Mouse (Mus musculus) lung, adult 18-20 months (tissue): Measurements from ENCODE around the gene Pdia5.

Source experiments
- DNase-seq, 2 experiments: peaks; one replicate each; pipeline ENCODE4 v3.0.0; 2022; ENCODE audit warnings: mixed read lengths in 2 of 2

Gene Pdia5

DNA sequence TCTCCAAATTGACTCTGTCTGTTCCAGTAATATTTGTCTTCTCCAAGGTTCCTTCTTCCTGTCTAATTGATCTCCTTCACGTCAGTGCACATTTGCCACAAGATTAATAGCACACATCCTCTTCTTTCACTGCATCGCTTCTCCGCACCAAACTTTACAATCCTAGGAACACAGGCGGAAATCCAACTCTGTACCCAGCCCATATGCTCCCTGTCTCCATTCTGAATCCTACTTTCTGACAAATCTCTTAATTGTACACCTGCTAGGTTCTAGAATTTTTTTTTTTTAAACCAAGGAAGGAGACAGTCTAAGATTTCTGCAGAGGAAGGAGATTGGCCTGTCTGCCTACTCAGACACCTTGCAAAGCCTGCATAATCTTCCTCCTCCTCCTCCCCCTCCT, 59.1 kb downstream of the Pdia5 start:
- DNase-seq = no peak

DNA sequence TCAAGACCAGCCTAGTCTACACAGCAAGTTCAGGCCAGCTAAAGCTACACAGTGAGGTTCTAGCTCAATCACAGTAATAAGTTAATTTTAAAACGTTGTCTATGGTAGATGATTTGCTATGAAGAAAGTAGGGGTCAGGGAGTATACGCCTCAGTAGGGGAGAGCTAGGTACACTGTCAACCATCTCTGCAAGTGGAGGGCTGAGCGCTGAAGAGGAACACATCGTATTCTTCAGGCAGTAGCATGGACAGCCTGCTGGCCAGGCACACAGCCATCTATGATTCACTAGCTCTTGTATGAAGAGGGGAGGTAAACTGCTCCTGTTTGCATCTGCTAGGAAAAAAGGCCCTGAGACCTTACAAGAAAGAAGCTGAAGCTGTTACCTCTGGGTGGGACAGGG, 65.7 kb downstream of the Pdia5 start:
- DNase-seq = peak in 1 of 2 experiments; percentile 4

DNA sequence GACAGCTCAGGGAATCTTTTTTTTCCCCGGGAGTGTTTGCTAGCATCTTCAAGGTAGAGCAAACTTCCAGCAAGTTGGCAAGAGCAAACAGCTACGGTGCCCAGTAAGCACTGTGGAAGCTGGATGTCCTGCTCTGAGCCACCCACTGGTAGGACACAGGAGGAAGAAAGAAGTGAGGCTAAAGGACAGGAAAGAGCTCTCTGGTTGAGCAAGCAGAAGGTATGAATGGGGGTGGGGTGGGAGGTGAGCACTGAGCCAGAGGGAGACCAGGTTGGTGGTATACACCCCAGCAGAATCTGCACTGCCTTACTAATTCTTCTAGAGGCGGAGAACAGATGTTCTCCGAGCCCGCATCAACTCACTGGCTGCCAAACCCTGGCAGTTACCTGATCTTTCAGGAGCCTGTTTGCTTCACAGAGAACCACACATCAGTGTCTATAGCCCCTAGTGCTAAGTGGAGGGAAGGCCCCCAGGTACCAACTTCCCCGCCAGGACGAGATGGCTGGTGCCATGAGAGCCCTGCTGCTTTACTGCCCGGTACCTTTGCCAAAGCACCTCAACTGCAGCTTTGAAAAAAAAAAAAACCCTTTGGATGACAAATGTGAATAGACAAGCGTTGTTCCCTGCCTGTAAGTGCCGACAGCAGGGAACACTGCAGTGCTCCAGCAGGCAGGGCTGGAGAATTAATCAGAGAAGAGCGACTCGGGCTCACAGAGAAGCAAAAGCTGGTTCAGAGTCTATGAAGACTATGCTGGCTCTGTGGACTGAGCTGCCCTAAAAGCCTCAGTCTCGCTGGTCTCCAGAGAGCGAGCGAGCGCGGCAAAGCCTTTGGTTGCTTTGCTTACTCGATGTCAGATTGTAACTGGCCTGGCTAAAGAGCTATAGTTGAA, 67.2 kb downstream of the Pdia5 start:
- no peak for DNase-seq

DNA sequence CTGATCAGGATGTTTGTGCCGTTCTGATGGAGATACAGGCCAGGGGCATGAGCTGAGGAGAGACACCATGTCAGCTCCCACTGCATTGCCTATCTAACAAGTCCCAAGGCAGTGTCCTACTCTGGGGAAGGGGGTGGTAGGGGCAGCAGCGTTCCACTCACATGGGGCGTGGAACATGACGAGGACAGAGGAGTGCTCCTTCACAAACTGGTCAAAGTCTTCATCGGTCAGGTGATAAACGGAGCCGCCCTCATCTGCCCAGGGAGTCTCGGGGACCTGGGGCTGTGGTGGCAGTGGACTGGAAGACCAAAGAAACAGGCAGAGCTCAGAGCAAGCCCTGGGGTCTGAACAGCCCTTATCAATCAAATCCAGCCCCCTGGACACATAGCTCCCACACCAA, 68.0 kb downstream of the Pdia5 start:
- DNase-seq = no peak

DNA sequence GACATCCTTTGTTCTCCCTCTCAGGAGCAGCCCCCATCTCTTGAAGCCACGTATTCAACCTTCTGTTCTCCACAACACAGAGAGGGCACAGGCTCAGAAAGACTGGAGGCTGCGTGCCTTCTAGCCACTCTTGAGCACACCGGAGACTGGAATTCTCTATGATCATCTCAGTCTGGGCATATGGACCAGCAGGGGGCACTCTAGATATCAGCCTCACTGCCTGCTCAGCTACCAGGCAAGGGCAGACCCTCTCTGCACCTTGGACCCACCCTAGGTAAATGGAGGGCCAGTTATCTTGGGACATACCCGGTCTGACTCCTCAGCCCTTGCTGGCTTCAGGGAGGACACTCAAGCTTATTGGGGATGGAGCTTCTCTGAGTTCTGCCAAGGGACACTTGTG, 68.5 kb downstream of the Pdia5 start:
- DNase-seq = peak in 1 of 2 experiments; percentile 20

DNA sequence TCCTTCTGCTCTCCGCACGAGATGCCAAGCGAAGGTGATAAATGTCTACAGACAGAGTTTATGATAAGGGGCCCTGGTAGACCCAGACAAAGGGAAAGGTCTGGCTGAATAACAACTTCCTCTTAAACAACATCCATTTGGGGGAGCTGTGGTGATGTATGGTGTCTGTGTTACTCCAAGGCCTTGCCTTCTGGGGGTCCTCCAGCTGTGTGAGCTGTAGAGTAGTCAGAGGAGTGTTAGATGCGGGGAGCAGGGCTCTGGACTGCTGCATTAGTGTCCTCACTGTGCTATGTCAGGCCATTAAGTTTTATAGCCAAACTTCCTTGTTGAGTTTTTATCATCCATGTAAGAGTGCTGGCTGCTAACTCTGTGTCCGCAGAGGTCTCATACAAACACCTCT, 76.1 kb downstream of the Pdia5 start:
- DNase-seq = no peak

DNA sequence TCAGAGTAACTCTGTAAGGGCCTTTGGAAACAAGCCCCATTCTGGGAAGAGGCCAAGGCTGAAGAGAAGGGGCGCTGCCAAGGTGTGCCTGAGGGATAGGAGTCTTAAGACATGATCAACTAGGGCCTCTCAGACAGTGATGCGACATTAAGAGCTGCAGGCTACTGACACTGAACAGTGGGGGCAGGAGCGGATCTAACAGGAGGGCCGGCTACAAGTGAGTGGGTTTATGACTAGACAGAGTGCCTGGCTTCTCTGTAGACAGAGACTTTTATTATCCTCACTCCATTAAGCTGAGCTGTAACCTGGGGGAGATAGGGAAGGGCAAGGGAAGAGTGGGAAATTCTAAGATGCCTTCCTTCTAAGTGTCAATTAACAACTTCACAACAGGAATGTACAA, 84.0 kb downstream of the Pdia5 start:
- DNase-seq = no peak

DNA sequence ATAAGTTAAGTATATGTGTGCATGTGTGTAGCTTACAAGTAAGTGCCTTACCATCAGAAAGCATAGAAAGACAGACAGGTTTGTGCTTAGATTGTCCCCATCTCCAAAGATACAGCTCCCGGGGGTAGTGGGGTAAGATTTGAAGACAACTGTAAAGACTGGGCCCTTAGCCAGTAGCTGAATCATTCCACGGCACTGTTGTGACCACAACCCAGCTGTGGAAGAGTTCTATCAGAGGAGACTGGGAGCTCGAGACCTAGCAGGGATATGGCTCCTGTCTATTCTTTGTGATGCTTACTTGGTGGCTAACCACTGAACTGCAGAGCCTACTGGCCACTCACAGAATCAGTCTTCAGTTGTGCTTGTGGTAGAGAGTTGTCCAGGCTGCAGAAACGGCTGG, 84.5 kb downstream of the Pdia5 start:
- DNase-seq = no peak

DNA sequence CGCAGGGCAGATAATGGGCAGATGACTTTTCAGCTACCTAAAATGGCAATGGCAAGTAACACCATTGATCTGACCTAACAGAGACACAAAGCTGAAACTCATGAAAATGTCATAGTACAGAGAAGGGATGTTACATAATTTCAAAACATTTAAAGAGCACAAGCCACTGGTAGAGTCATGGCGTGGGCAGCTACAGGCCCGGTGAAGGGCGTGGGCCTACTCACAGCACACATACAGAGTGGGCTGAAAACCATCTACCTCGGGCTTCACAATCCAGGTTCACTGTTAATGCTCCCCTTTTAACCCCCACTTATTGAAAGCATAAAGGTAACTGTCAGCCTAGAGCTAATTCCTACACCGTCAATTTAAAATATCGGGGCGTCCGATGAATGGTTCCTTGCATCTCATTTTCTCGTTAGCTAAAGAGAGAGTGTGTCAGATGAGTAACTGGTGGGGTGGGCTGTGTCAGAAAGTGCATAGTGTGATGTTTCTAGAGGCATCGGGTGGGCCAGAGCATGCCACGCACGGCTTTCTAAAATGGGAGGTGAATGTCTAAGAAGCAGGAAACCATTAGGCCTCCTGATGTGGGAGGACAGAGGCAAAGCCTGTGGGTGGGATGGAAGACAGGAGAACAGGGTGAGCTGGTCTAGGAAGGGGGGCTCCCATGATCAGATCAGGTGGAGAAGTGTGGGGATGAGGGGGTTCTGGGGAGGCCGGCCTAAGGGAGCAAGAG, 85.2 kb downstream of the Pdia5 start:
- no peak for DNase-seq

DNA sequence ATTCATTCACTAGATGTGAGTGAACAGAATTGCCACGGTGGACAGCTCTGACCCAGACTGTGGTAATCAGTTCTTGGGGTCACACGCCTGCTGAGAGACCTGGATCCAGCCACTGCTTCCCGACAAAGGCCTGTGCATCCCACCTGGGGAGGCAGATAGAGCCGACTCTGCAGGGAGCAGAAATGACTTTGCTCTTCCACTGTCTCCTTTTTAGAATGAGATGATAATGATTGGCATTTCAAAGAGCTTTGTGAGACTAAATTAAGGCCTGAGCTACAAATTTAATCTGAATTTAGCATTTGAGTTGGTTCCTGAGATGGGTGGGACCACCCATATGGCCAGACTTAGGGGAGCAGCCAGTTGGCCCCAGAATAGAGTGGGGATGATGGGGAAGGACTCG, 85.8 kb downstream of the Pdia5 start:
- DNase-seq = no peak

DNA sequence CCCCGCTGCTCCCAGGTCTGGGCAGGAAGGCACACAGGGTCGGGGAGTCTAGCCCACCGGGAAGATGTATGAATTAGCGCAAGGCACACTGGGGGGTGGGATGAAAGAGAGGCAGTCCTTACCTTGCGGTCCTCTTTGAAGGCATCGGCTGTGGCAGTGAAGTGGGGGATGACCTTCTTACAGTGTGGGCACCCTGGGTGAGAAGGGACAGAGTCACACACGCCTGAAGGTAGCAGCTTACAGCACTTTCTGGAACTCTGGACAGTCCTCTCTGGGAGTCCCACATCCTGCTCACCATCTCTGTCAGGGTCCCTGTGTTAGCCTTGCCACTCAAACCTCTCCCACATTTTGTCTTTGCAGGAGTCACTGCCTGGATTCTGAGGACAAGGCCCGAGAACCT, 86.8 kb downstream of the Pdia5 start:
- DNase-seq = no peak

DNA sequence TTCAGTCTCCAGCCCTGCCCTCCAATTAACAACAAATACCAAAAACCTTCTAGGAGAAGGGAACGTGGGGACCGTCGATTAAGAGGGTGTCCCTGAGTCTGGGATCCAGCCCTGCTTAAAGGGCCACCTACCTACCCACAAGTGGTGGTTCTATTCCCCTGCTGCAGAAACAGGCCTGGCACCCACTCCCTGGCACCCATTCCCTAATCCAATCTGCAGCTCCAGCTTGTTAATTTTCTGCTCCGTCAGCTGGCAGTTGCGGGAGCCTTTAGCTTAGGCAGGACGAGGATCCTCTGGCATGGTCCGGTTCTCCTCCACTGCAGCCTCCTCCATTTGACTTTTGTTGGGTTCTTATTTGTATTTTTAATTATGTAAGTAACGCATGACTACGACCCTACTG, 87.3 kb downstream of the Pdia5 start:
- no peak for DNase-seq

DNA sequence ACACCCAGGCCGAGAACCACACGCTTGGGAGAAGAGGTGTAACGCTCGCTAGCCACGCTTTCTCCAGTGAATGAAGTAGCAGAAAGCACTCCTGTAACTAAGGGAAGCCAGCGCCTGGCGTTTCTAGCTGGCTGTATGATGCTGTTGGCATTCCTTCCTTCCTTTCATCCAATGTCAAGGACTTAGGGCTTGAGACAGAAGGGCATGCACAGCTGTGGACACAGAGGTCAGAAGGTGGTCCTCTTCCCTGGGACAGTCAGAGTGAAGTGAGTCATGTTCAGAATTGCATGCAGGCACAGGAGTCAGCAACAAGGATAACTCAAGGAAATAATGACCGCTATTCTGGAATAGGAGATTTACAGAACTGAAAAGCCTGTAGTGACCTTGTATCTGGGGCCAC, 97.9 kb downstream of the Pdia5 start:
- no peak for DNase-seq

DNA sequence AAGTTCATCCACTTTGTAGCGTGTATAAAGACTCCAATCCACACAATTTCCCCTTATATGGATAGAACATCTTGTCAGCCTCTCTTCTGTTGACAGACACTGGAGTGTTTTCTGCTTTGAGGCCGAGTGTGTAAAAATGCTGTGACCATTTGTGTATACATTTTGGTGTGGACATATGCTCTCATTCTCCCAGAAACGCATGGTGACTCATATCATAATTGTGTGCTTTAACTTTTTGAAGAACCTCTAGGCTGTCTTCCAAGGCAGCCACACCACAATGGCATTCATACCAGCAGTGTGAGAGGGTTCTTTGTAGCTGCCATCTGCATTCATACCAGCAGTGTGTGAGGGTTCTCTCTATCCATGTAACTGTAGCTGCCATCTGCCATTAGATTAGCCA, 105.0 kb downstream of the Pdia5 start:
- no peak for DNase-seq

DNA sequence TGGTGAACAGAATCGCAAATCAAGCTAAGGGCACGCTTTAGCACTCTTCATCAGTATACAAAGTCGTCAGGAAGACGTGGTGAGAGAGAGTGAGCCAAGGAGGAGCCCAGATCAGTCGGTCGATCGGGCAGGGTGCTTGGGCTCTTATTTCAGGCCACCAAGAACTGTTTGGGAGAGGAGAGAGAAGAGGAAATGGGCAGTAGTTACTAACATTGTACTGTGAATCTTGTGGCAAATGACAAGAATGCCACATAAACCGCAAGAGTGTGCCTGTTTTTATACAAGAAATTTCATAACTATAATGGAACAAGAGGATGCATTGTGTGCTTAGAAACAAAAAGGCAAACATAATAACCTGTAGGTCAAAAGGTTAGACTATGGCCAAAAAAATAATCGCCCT, 110.6 kb downstream of the Pdia5 start:
- DNase-seq = no peak

DNA sequence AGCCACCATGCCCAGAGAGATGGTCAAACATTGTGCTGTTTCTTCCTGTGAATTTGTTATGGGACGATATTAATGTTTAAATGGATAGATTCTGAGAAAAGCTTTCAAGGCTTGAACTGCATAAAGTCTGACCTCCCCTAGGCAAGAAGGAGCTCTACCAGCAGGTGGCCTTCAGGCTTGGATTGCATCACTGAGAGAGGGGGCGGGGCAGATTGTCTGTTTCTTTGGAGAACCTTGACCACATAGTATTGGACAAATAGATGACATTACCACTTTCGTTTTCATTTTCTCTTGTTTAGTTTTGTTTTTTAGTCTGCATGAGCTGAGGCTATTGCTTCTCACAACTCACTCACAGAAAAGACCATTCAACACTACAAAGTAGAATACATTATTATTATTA, 111.3 kb downstream of the Pdia5 start:
- DNase-seq = peak; percentile 11 to 36

DNA sequence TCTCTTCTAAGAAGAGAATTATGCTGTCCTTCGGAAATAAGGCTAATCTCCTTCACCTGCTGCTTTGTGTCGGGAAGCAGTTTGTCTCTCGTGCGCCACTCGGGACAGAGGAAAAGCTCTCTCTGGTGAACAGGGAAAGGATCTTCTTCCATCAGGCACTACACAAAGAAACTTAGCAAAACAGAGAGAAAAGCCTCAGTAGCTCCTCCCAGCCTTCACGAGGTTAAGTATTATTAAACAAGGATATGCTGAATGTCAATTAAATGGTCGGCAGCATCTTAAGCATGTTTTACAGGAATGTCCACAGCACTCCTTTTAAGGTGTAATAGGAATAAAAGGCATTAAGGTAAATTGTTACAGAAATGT, 126.6 kb downstream of the Pdia5 start:
- DNase-seq = no peak

DNA sequence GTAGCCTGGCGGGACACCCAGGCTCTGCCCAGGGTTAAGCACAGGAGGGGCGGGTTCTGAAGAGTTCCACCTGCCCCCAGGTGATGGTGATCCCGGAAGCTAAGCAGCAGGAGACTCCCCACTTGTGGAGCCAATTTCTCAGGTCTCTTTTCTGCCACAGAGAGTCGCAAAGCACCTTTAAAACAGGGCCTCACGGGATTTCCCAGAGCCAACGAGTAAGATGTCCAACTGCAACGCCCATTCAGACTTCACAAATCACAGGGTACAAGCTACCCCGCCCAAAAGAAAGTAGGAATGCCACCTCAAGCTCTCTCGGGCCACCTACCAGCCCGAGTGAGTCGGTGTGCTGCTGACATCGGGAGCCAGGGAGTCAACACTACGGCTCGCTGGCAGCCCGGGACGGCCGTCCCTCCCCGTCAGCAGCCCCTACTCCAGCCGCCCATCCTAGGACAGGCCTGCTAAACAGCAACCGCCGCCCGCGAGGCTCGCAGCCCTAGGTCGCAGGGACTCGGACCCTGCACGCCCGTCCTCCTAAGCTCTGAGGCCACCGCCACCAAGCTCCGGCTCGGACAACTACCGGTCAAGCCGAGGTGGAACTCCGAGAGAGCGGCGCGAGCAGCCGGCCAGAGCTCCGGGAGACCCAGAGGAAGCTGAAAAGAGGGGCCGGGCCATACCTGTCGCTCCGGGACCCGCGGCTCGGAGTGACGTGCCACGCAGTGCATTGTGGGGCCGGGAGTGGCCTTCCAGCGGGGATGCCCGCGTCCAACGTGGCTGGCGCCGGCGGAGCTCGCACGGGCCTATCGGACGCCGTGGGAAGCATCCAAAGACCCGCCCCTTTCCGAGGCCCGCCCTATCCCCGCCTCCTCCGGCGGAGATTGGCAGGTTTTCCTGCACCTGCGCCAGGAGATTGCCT, 127.3 kb downstream of the Pdia5 start, which contains the start of gene Sec22a:
Sec22a (minus strand) TSS at position 769 of the 913 bp plus-strand sequence.
- peak; percentile 94 to 96 for DNase-seq

DNA sequence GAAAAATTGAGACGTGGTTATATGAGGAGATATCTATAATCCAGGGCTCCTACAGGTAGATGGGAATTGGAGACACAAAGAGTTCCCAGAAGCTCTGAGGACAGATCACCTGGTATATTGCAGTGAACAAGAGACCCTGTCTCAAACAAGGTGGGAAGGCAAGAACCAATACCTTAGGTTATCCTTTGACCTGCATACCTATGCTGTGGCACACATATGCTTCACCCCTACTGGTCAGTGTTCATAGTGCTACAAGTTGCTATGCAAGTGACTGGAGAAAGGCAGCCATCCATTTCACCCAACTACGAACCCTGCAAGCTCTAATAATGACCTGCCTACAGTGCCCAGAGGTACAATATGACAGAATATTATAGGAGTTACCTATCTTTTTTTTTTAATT, 128.5 kb downstream of the Pdia5 start:
- DNase-seq = no peak

DNA sequence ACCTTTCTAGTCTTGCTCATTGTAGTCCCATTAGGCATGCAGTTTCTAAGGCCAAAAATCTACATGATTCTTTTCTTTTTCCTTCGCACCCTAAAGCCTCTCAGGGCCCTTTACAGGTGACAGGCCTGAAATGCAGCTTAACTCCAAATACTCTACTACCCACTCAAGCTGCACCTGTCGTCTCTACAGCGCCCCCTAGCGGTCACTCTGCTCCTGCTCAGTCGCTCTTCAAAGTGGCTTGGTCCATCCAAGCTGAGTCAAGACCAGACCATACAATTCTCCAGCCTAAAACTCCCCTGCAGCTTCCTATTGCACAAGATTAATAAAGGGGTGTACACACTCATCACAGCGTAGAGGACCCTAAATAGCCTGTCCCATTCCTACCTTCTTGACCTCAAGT, 130.1 kb downstream of the Pdia5 start:
- peak; percentile 44 to 59 for DNase-seq

DNA sequence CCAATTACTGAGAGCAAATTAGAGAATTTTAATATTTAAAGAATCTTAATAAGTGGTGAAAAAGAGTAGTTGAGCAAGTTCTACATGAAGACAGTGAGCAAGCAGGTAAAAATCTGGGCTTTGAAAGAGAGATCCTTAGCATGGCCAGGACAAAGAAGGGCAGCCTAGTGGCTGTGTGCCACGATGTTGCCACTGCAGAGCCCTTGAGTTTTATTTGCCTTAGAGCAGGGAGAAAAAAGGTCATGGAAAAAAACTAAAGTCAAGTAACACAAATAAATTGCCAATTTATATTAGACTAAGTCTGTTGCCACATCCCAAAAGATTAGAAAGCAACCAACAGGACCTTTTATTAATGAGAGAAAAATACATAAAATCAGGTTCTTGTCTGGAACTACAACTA, 133.2 kb downstream of the Pdia5 start:
- DNase-seq = peak; percentile 50 to 57
